Mouse (Mus musculus): ENCODE results near the gene Pus7. TPM values are rescaled to one million over a fixed set of nuclear protein-coding genes. Genes with fewer than 3 reads are reported as not detected.
"Not testable (repeated sequence)": the region's sequence is repeated elsewhere in the genome, so short reads cannot be mapped to it uniquely, and the experiment has no call there.

Pus7 gene
- polyA plus RNA-seq, 1 experiment: 16.2 TPM

- TF ChIP-seq POLR2A (IDR thresholded peaks at IDR 0.05; ENCODE audit: borderline replicate concordance, extremely low read depth, insufficient read depth, insufficient read length, poor library complexity, severe bottlenecking) (no peak), CTCF (IDR thresholded peaks at IDR 0.05; ENCODE audit: borderline replicate concordance, extremely low read depth, insufficient read depth, insufficient read length) (no peak)
- DNase-seq (ENCODE audit: low read depth): no peak
Observed at GRCm38 (mm10) chr5:23711244-23711643, 72.3 kb downstream of the Pus7 start.

DNA sequence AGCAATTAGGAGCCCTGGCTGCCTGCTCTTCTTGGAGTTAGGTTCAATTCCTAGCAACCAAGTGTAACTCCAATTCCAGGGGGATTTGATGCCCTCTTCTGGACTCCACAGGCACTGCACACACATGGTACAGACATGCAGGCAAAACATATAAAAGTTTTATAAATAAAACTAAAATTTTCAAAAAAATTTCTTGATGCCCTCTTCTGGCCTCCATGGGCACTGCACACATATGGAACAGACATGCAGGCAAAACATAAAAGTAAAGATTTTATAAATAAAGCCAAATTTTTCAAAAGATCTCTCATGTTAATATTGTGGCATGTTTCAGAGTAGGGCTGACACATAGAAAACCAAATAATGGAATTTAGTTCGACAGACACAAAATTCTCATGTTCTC is 73.8 kb downstream of the Pus7 start:
- DNase-seq (ENCODE audit: low read depth): no peak
- TF ChIP-seq CTCF (IDR thresholded peaks at IDR 0.05; ENCODE audit: borderline replicate concordance, extremely low read depth, insufficient read depth, insufficient read length) (no peak), POLR2A (IDR thresholded peaks at IDR 0.05; ENCODE audit: borderline replicate concordance, extremely low read depth, insufficient read depth, insufficient read length, poor library complexity, severe bottlenecking) (no peak)

GRCm38 (mm10) chr5:23706601-23707597 is 76.6 kb downstream of the Pus7 start:
- not testable (repeated sequence) for DNase-seq (ENCODE audit: low read depth)

GRCm38 (mm10) chr5:23697457-23697856 is 86.1 kb downstream of the Pus7 start:
- DNase-seq (ENCODE audit: low read depth): no peak
- TF ChIP-seq CTCF (IDR thresholded peaks at IDR 0.05; ENCODE audit: borderline replicate concordance, extremely low read depth, insufficient read depth, insufficient read length) (no peak), POLR2A (IDR thresholded peaks at IDR 0.05; ENCODE audit: borderline replicate concordance, extremely low read depth, insufficient read depth, insufficient read length, poor library complexity, severe bottlenecking) (no peak)

Other genes with a start within 250 kb of the Pus7 start
- 55.4 and 65.1 TPM in 2 replicates for gene Srpk2, start 99.1 kb downstream of the Pus7 start, polyA plus RNA-seq (2012; rRNA removed)
- gene Rint1, start 4.0 kb upstream of the Pus7 start, polyA plus RNA-seq (2012; rRNA removed): 20.0 and 22.7 TPM in 2 replicates
- 67.2 and 102 TPM in 2 replicates for gene Tomm7, start 60.5 kb upstream of the Pus7 start, polyA plus RNA-seq (2012; rRNA removed)
- 25.2 and 28.5 TPM in 2 replicates for gene Fam126a, start 247.0 kb upstream of the Pus7 start, polyA plus RNA-seq (2012; rRNA removed)